Mouse (Mus musculus) liver, embryonic 12.5 days (tissue): ENCODE results near the gene Fcho2. TPM values are rescaled to one million over a fixed set of nuclear protein-coding genes. Genes with fewer than 3 reads are reported as not detected.
"Not testable (repeated sequence)": the region's sequence is repeated elsewhere in the genome, so short reads cannot be mapped to it uniquely, and the experiment has no call there.

Experiments used
- ATAC-seq: fragments of 200-750 bp; cut with Nextera tagmentation; 2 replicates; pipeline ENCODE4 v1.8.0; 2017; ENCODE audit warnings: moderate number of reproducible peaks, mild to moderate bottlenecking, moderate library complexity
- H3K27ac ChIP-seq: fragments of 300-500 bp; sonication (generic); 2 replicates; pipeline ENCODE4 v1.5.1; 2016; ENCODE audit warnings: mild to moderate bottlenecking
- H3K27me3 ChIP-seq: fragments of 300-500 bp; sonication (generic); replicated peaks from 2 replicates; pipeline ENCODE4 v1.6.1; 2016; ENCODE audit warnings: mild to moderate bottlenecking, moderate library complexity
- H3K36me3 ChIP-seq: fragments of 300-500 bp; sonication (generic); 2 replicates; pipeline ENCODE4 v1.6.1; 2016; ENCODE audit warnings: mild to moderate bottlenecking, moderate library complexity
- H3K4me1 ChIP-seq: fragments of 300-500 bp; sonication (generic); 2 replicates; pipeline ENCODE4 v1.6.1; 2016
- H3K4me2 ChIP-seq: fragments of 300-500 bp; sonication (generic); 2 replicates; pipeline ENCODE4 v1.6.1; 2016; ENCODE audit warnings: mild to moderate bottlenecking, moderate library complexity
- H3K4me3 ChIP-seq: fragments of 300-500 bp; sonication (generic); 2 replicates; pipeline ENCODE4 v1.5.1; 2016; ENCODE audit warnings: mild to moderate bottlenecking, moderate library complexity
- H3K9ac ChIP-seq: fragments of 300-500 bp; sonication (generic); 2 replicates; pipeline ENCODE4 v1.6.1; 2016; ENCODE audit warnings: mild to moderate bottlenecking, moderate library complexity
- H3K9me3 ChIP-seq: fragments of 300-500 bp; sonication (generic); replicated peaks from 2 replicates; pipeline ENCODE4 v1.6.1; 2016; ENCODE audit warnings: mild to moderate bottlenecking, moderate library complexity
- WGBS: fragments of 180-500 bp; shearing (Covaris S2); methylation state at CpG from one replicate; pipeline ENCODE4 v1.1.7; 2016; ENCODE audit not compliant: insufficient replicate concordance; 5-methylcytosine and 5-hydroxymethylcytosine counted together
- polyA plus RNA-seq: library from polyadenylated mRNA; unstranded; fragments of >200 nt; fragmentation: Nextera tagmentation; extraction: Ambion mirVana; gene quantifications from 2 replicates; pipeline ENCODE4 v1.2.1, GENCODE M21; 2016

The Fcho2 gene
- polyA plus RNA-seq, 1 experiment from 2014 or later = 29.4 TPM

GRCm38 (mm10) chr13:98817766-98818165 is 2.5 kb upstream of the Fcho2 start:
- H3K4me2 ChIP-seq = no peak overlapping the region
- no peaks in the 10 kb centered on the region for H3K9me3 ChIP-seq
- H3K9ac ChIP-seq = no peak overlapping the region
- no peak overlapping the region for H3K27ac ChIP-seq
- 40% methylated on average over 4 of the region's 4 CpGs for whole genome bisulfite sequencing
- ATAC-seq = no peak
- H3K4me3 ChIP-seq = no peak overlapping the region
- H3K4me1 ChIP-seq = peaks cover 19% of the 10 kb centered on the region
- no peaks in the 10 kb centered on the region for H3K36me3 ChIP-seq
- no peaks in the 10 kb centered on the region for H3K27me3 ChIP-seq

GRCm38 (mm10) chr13:98816981-98817660 is 1.9 kb upstream of the Fcho2 start:
- H3K4me1 ChIP-seq = peaks cover 25% of the 10 kb centered on the region
- not testable (repeated sequence) for H3K9ac ChIP-seq, H3K4me2 ChIP-seq, H3K4me3 ChIP-seq, H3K27ac ChIP-seq, H3K9me3 ChIP-seq, ATAC-seq, H3K36me3 ChIP-seq, H3K27me3 ChIP-seq
- 53% methylated on average over 4 of the region's 4 CpGs for WGBS

- Histone ChIP-seq H3K4me3 (no peak overlapping the region), H3K4me1 (peaks cover 25% of the 10 kb centered on the region), H3K4me2 (no peak overlapping the region), H3K27me3 (no peaks in the 10 kb centered on the region), H3K9me3 (no peaks in the 10 kb centered on the region), H3K9ac (no peak overlapping the region), H3K27ac (no peak overlapping the region), H3K36me3 (no peaks in the 10 kb centered on the region)
- 80% methylated on average over 9 of the region's 9 CpGs for WGBS
- no peak for ATAC-seq
Observed at GRCm38 (mm10) chr13:98816571-98816970, 1.3 kb upstream of the Fcho2 start.

- H3K4me2 ChIP-seq = peak overlapping the region; percentile 68
- H3K27me3 ChIP-seq = no peaks in the 10 kb centered on the region
- H3K9ac ChIP-seq = peak overlapping the region; percentile 100
- peak overlapping the region; percentile 99 for H3K27ac ChIP-seq
- WGBS = under 1% methylated on average over 76 of the region's 81 CpGs
- no peaks in the 10 kb centered on the region for H3K9me3 ChIP-seq
- H3K4me1 ChIP-seq = peaks cover 41% of the 10 kb centered on the region
- peak; percentile 31 for ATAC-seq
- peak overlapping the region; percentile 99 for H3K4me3 ChIP-seq
- no peaks in the 10 kb centered on the region for H3K36me3 ChIP-seq
Observed at GRCm38 (mm10) chr13:98814275-98815040, 791 bp downstream of the Fcho2 start.

- Histone ChIP-seq H3K27ac (peak overlapping the region; percentile 99), H3K4me2 (peak overlapping the region; percentile 68), H3K36me3 (no peaks in the 10 kb centered on the region), H3K27me3 (no peaks in the 10 kb centered on the region), H3K4me1 (peaks cover 43% of the 10 kb centered on the region), H3K9me3 (no peaks in the 10 kb centered on the region), H3K4me3 (peak overlapping the region; percentile 99), H3K9ac (peak overlapping the region; percentile 100)
- WGBS = 20% methylated on average over 12 of the region's 12 CpGs
- no peak for ATAC-seq
Observed at GRCm38 (mm10) chr13:98813596-98814274, 1.5 kb downstream of the Fcho2 start.

- Histone ChIP-seq H3K27me3 (no peaks in the 10 kb centered on the region), H3K9me3 (no peaks in the 10 kb centered on the region), H3K36me3 (no peaks in the 10 kb centered on the region), H3K4me2 (peak overlapping the region; percentile 68), H3K27ac (peak overlapping the region; percentile 46), H3K4me1 (peaks cover 47% of the 10 kb centered on the region), H3K9ac (peak overlapping the region; percentile 100), H3K4me3 (peak overlapping the region; percentile 99)
- no peak for ATAC-seq
- 60% methylated on average over 2 of the region's 2 CpGs for WGBS
Observed at GRCm38 (mm10) chr13:98813167-98813566, 2.1 kb downstream of the Fcho2 start.

GRCm38 (mm10) chr13:98812285-98812684 is 3.0 kb downstream of the Fcho2 start:
- Histone ChIP-seq H3K9me3 (no peaks in the 10 kb centered on the region), H3K4me3 (peak overlapping the region; percentile 34), H3K4me1 (peaks cover 46% of the 10 kb centered on the region), H3K4me2 (peak overlapping the region; percentile 68), H3K9ac (0 out of 2 replicates have a peak overlapping the region, but pooled peaks have one; percentile 13), H3K27ac (peak overlapping the region; percentile 77), H3K36me3 (no peaks in the 10 kb centered on the region), H3K27me3 (no peaks in the 10 kb centered on the region)
- ATAC-seq = no peak
- whole genome bisulfite sequencing = 36% methylated on average over 4 of the region's 4 CpGs

GRCm38 (mm10) chr13:98810143-98810542 is 5.1 kb downstream of the Fcho2 start:
- Histone ChIP-seq H3K27me3 (no peaks in the 10 kb centered on the region), H3K4me1 (peaks cover 38% of the 10 kb centered on the region), H3K27ac (peak overlapping the region; percentile 98), H3K9me3 (no peaks in the 10 kb centered on the region), H3K4me2 (peak overlapping the region; percentile 69), H3K9ac (peak overlapping the region; percentile 70), H3K36me3 (peaks cover 6% of the 10 kb centered on the region), H3K4me3 (peak overlapping the region; percentile 41)
- peak; percentile 82 for ATAC-seq
- 13% methylated on average over 6 of the region's 6 CpGs for WGBS

- Histone ChIP-seq H3K4me3 (no peak overlapping the region), H3K27me3 (no peaks in the 10 kb centered on the region), H3K9me3 (no peaks in the 10 kb centered on the region), H3K9ac (no peak overlapping the region), H3K4me1 (peaks cover 43% of the 10 kb centered on the region), H3K27ac (no peak overlapping the region), H3K36me3 (peaks cover 16% of the 10 kb centered on the region), H3K4me2 (no peak overlapping the region)
- ATAC-seq = no peak
- 38% methylated on average over 1 of the region's 1 CpGs for WGBS
Observed at GRCm38 (mm10) chr13:98809087-98809486, 6.2 kb downstream of the Fcho2 start.

- H3K36me3 ChIP-seq = peaks cover 60% of the 10 kb centered on the region
- H3K27ac ChIP-seq = peak overlapping the region; percentile 65; the same call in 1 of the 2 replicates
- ATAC-seq = no peak
- H3K27me3 ChIP-seq = no peaks in the 10 kb centered on the region
- H3K4me2 ChIP-seq = no peak overlapping the region
- no peaks in the 10 kb centered on the region; the same call in 1 of the 2 replicates for H3K9me3 ChIP-seq
- no peak overlapping the region for H3K4me3 ChIP-seq
- 58% methylated on average over 1 of the region's 1 CpGs for WGBS
- peaks cover 16% of the 10 kb centered on the region for H3K4me1 ChIP-seq
- H3K9ac ChIP-seq = no peak overlapping the region
Observed at GRCm38 (mm10) chr13:98804480-98804879, 10.8 kb downstream of the Fcho2 start.

GRCm38 (mm10) chr13:98803699-98804098 is 11.6 kb downstream of the Fcho2 start:
- Histone ChIP-seq H3K4me1 (peaks cover 14% of the 10 kb centered on the region), H3K9me3 (no peaks in the 10 kb centered on the region; the same call in 1 of the 2 replicates), H3K4me2 (no peak overlapping the region), H3K9ac (no peak overlapping the region), H3K36me3 (peaks cover 68% of the 10 kb centered on the region), H3K27me3 (no peaks in the 10 kb centered on the region), H3K4me3 (no peak overlapping the region), H3K27ac (no peak overlapping the region)
- 62% methylated on average over 4 of the region's 4 CpGs for WGBS
- ATAC-seq = no peak

- peaks cover 8% of the 10 kb centered on the region for H3K4me1 ChIP-seq
- H3K36me3 ChIP-seq = peaks cover 70% of the 10 kb centered on the region
- H3K9ac ChIP-seq = no peak overlapping the region
- no peak overlapping the region for H3K27ac ChIP-seq
- H3K4me3 ChIP-seq = no peak overlapping the region
- ATAC-seq = no peak
- WGBS = 66% methylated on average over 3 of the region's 3 CpGs
- no peak overlapping the region for H3K4me2 ChIP-seq
- H3K27me3 ChIP-seq = no peaks in the 10 kb centered on the region
- H3K9me3 ChIP-seq = no peaks in the 10 kb centered on the region; the same call in 1 of the 2 replicates
Observed at GRCm38 (mm10) chr13:98802957-98803356, 12.3 kb downstream of the Fcho2 start.
